ENCODE assay signal across 8 mouse cellular contexts in the genomic region with DNA sequence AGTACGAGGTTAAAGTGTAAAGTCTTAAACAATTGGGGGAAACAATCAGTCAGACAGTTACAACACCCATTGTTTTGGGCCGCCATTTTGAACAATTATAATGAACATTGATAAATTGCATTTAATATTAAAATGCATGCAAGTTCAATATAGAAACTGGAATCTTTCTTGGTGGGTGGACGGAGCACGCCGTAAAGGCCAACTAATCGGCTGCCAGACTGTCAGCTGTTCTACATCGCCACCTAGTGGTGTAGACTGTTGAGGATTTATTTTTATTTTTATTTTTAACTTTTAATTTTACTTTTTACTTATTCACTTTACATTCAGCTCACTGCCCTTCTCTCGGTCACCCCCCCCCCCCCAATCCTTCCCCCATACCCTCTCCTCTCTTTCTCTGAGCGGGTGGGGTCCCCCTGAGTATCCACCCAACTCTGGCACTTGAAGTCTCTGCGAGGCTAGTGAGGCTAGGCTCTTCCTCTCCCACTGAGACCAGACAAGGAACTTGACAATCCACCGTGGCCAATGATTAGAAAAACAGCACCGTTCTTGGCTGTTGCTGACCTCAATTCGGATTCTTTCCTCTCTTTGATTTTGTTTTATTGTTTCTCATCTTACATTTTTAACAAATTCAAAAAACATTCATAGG.
DNase-seq lines count a peak whose midpoint lies in the region; TF ChIP-seq lines count a peak whose summit lies in the region.
"Had no signal": no experiment of that assay in that cellular context is flagged by ENCODE, and none has a peak within 500 bp of the region (broad histone marks: within the 10 kb centered on the region; RNA-seq: fewer than 3 reads in every experiment).

No protein-coding gene starts in this region.

- H3K79me2 ChIP-seq in myocyte (ENCODE audit: control insufficient read depth, insufficient read depth): no peaks in the 10 kb centered on the region

- no peak for TF ChIP-seq POLR2A in testis, adult 2 months (IDR thresholded peaks at IDR 0.05; ENCODE audit: control insufficient read depth, low read depth, low read length)
- TF ChIP-seq POLR2A in myocyte (IDR thresholded peaks at IDR 0.05; ENCODE audit: insufficient read length, low read depth): no peak
- no peak for TF ChIP-seq POLR2A in thymus, adult 2 months (IDR thresholded peaks at IDR 0.05; ENCODE audit: control insufficient read depth, extremely low read depth, insufficient read depth, low read length, poor library complexity)

- H3K27ac ChIP-seq in testis, adult 2 months (ENCODE audit: control insufficient read depth, insufficient read depth, low read depth, low read length): no peak overlapping the region
- no peak overlapping the region for H3K27ac ChIP-seq in limb, embryonic 10.5 days
- H3K27ac ChIP-seq in thymus, adult 2 months (ENCODE audit: control insufficient read depth, insufficient read depth, low read length): no peak overlapping the region
- H3K27ac ChIP-seq: stomach, embryonic 15.5 days had no signal

- peak; percentile 53; the same call in 1 of the 2 replicates for TF ChIP-seq CTCF in testis, adult 2 months (IDR thresholded peaks at IDR 0.05; ENCODE audit: control insufficient read depth, insufficient read depth, insufficient replicate concordance, low read depth, low read length)
- TF ChIP-seq CTCF in thymus, adult 2 months (IDR thresholded peaks at IDR 0.05; ENCODE audit: borderline replicate concordance, control insufficient read depth, extremely low read depth, insufficient read depth, low read length, poor library complexity): no peak

- H3K27me3 ChIP-seq in testis, adult 2 months (ENCODE audit: control insufficient read depth, insufficient read depth, low read length): no peaks in the 10 kb centered on the region
- H3K27me3 ChIP-seq in limb, embryonic 10.5 days (ENCODE audit: low read depth, poor library complexity, severe bottlenecking): no peaks in the 10 kb centered on the region
- no peaks in the 10 kb centered on the region for H3K27me3 ChIP-seq in myocyte (ENCODE audit: control insufficient read depth, insufficient read depth, insufficient read length)
- H3K27me3 ChIP-seq in thymus, adult 2 months (ENCODE audit: control insufficient read depth, insufficient read depth, low read length): no peaks in the 10 kb centered on the region
- H3K27me3 ChIP-seq: stomach, embryonic 15.5 days had no signal

- DNase-seq in testis, postnatal 14 days (ENCODE audit: low spot score): no peak
- DNase-seq in embryo, embryonic 11 days: peak; percentile 81
- DNase-seq in limb, embryonic 10.5 days (ENCODE audit: low spot score): peak; percentile 49
- DNase-seq in MN1 (ENCODE audit: low spot score): no peak
- no peak for DNase-seq in thymus, adult 2 months

- H3K4me3 ChIP-seq in testis, adult 2 months (ENCODE audit: control insufficient read depth, low read depth, low read length): no peak overlapping the region
- H3K4me3 ChIP-seq in limb, embryonic 10.5 days: no peak overlapping the region
- H3K4me3 ChIP-seq in myocyte: no peak overlapping the region
- no peak overlapping the region for H3K4me3 ChIP-seq in thymus, adult 2 months (ENCODE audit: control insufficient read depth, insufficient read depth, low read length)
- H3K4me3 ChIP-seq: stomach, embryonic 15.5 days had no signal

- H3K4me1 ChIP-seq in testis, adult 2 months (ENCODE audit: control insufficient read depth, insufficient read depth, low read length): peaks cover 14% of the 10 kb centered on the region
- H3K4me1 ChIP-seq in limb, embryonic 10.5 days: peaks cover 20% of the 10 kb centered on the region
- no peaks in the 10 kb centered on the region for H3K4me1 ChIP-seq in thymus, adult 2 months (replicated peaks; ENCODE audit: control insufficient read depth, insufficient read depth, low read length)
- H3K4me1 ChIP-seq: stomach, embryonic 15.5 days had no signal

- H3K4me2 ChIP-seq in myocyte (ENCODE audit: low read depth): peak overlapping the region; percentile 35
- H3K4me2 ChIP-seq: stomach, embryonic 15.5 days had no signal

- H3ac ChIP-seq in myocyte (ENCODE audit: control insufficient read depth, insufficient read length): no peak overlapping the region

- H3K9me3 ChIP-seq in limb, embryonic 10.5 days (replicated peaks): no peaks in the 10 kb centered on the region
- H3K9me3 ChIP-seq: stomach, embryonic 15.5 days had no signal

- no peaks in the 10 kb centered on the region for H3K36me3 ChIP-seq in testis, adult 2 months (ENCODE audit: control insufficient read depth, insufficient read depth, low read length)
- H3K36me3 ChIP-seq in limb, embryonic 10.5 days: no peaks in the 10 kb centered on the region
- no peaks in the 10 kb centered on the region for H3K36me3 ChIP-seq in myocyte (ENCODE audit: control insufficient read depth, insufficient read depth)
- no peaks in the 10 kb centered on the region for H3K36me3 ChIP-seq in thymus, adult 2 months (ENCODE audit: control insufficient read depth, insufficient read depth, low read length)
- H3K36me3 ChIP-seq: stomach, embryonic 15.5 days had no signal

- WGBS in limb, embryonic 10.5 days: 29% methylated on average over 13 of the region's 13 CpGs
- WGBS in thymus, adult 2 months: 16% methylated on average over 13 of the region's 13 CpGs

TF ChIP-seq in myocyte, 11 proteins besides CTCF, POLR2A, EP300 and RAD21:
- TF ChIP-seq POLR2AphosphoS2 (IDR thresholded peaks at IDR 0.05; ENCODE audit: insufficient read length, low read depth) (no peak), E2F4 (IDR thresholded peaks at IDR 0.05; ENCODE audit: insufficient read depth) (no peak), MYOG (IDR thresholded peaks at IDR 0.05; ENCODE audit: control insufficient read depth in 1 of 3, insufficient read depth in 1 of 3, insufficient read length in 2 of 3, low read depth in 2 of 3) (no peak), REST (IDR thresholded peaks at IDR 0.05; ENCODE audit: insufficient read depth, insufficient read length) (no peak), SRF (IDR thresholded peaks at IDR 0.05; ENCODE audit: control insufficient read depth, insufficient read length, low read depth) (no peak), TCF12 (IDR thresholded peaks at IDR 0.05; ENCODE audit: insufficient read depth, poor library complexity, severe bottlenecking) (no peak)

Comparison
In these comparisons a context has a peak if more than half of its experiments do, and no peak if none do; other contexts are left out.
1. DNase-seq: peak in embryo, embryonic 11 days (single experiment) and limb, embryonic 10.5 days (single experiment); none in testis, postnatal 14 days (single experiment), MN1 (single experiment) and thymus, adult 2 months (single experiment).